Comparison of ENCODE assay signal across 11 mouse cellular contexts in genomic region chr7:96400411-96400810, GRCm38 (mm10).
DNase-seq lines count a peak whose midpoint lies in the region; ATAC-seq and TF ChIP-seq lines count a peak whose summit lies in the region.
"Had no signal": no experiment of that assay in that cellular context is flagged by ENCODE, and none has a peak within 500 bp of the region (broad histone marks: within the 10 kb centered on the region; RNA-seq: fewer than 3 reads in every experiment).

No protein-coding gene starts in this region.

- no peak overlapping the region for H3K27ac ChIP-seq in forebrain, postnatal 0 days (ENCODE audit: low read depth, low read length)
- H3K27ac ChIP-seq in intestine, embryonic 16.5 days (ENCODE audit: low read length) = no peak overlapping the region
- H3K27ac ChIP-seq: embryonic facial prominence, embryonic 15.5 days; limb, embryonic 15.5 days had no signal

- no peak for TF ChIP-seq CTCF in forebrain, postnatal 0 days (IDR thresholded peaks at IDR 0.05; ENCODE audit: low read depth)

- peak; percentile 76 for ATAC-seq in forebrain, postnatal 0 days
- no peak for ATAC-seq in intestine, embryonic 16.5 days

- no peak overlapping the region for H3K4me3 ChIP-seq in forebrain, postnatal 0 days (ENCODE audit: low read depth, low read length)
- H3K4me3 ChIP-seq in intestine, embryonic 16.5 days (ENCODE audit: low read length) = no peak overlapping the region
- H3K4me3 ChIP-seq: embryonic facial prominence, embryonic 15.5 days; limb, embryonic 15.5 days; myocyte had no signal

- DNase-seq in layer of hippocampus, adult 11-12 months (ENCODE audit: low spot score) = peak; percentile 40
- no peak for DNase-seq in layer of hippocampus, postnatal 25 days (ENCODE audit: extremely low spot score in 1 of 2, low spot score in 1 of 2)
- DNase-seq in embryo, embryonic 11 days = peak; percentile 38
- DNase-seq in forebrain, postnatal 0 days = no peak
- peak; percentile 45 to 48 for DNase-seq in layer of hippocampus, postnatal 10 days (ENCODE audit: low spot score in 2 of 2)
- DNase-seq in gastrocnemius, adult 18-20 months (ENCODE audit: low spot score) = no peak
- DNase-seq: heart, postnatal 36 days had no signal

- no peaks in the 10 kb centered on the region for H3K9me3 ChIP-seq in forebrain, postnatal 0 days (ENCODE audit: low read length)
- no peaks in the 10 kb centered on the region for H3K9me3 ChIP-seq in intestine, embryonic 16.5 days (ENCODE audit: control insufficient read depth, low read length)
- H3K9me3 ChIP-seq: embryonic facial prominence, embryonic 15.5 days; limb, embryonic 15.5 days had no signal

- no peaks in the 10 kb centered on the region for H3K36me3 ChIP-seq in forebrain, postnatal 0 days (ENCODE audit: insufficient read depth)
- H3K36me3 ChIP-seq in intestine, embryonic 16.5 days (ENCODE audit: control insufficient read depth, insufficient read depth, low read length) = no peaks in the 10 kb centered on the region
- H3K36me3 ChIP-seq: embryonic facial prominence, embryonic 15.5 days; limb, embryonic 15.5 days had no signal

- H3K27me3 ChIP-seq in forebrain, postnatal 0 days (ENCODE audit: insufficient read depth, low read length) = no peaks in the 10 kb centered on the region
- H3K27me3 ChIP-seq in intestine, embryonic 16.5 days (replicated peaks; ENCODE audit: control insufficient read depth, insufficient read depth, low read length) = no peaks in the 10 kb centered on the region
- H3K27me3 ChIP-seq: embryonic facial prominence, embryonic 15.5 days; limb, embryonic 15.5 days had no signal

- H3K9ac ChIP-seq in forebrain, postnatal 0 days = no peak overlapping the region
- H3K9ac ChIP-seq in intestine, embryonic 16.5 days (ENCODE audit: low read depth, low read length) = no peak overlapping the region
- H3K9ac ChIP-seq: embryonic facial prominence, embryonic 15.5 days; limb, embryonic 15.5 days had no signal

- H3K4me2 ChIP-seq in forebrain, postnatal 0 days (ENCODE audit: low read depth) = no peak overlapping the region
- no peak overlapping the region for H3K4me2 ChIP-seq in intestine, embryonic 16.5 days (ENCODE audit: low read depth, low read length)
- H3K4me2 ChIP-seq: embryonic facial prominence, embryonic 15.5 days; limb, embryonic 15.5 days had no signal

- H3K4me1 ChIP-seq in forebrain, postnatal 0 days (ENCODE audit: insufficient read depth) = peaks cover 5% of the 10 kb centered on the region; the same call in 1 of the 2 replicates
- H3K4me1 ChIP-seq in intestine, embryonic 16.5 days (ENCODE audit: control insufficient read depth, insufficient read depth, low read length) = no peaks in the 10 kb centered on the region
- H3K4me1 ChIP-seq: embryonic facial prominence, embryonic 15.5 days; limb, embryonic 15.5 days had no signal

- 21% methylated on average over 11 of the region's 11 CpGs for WGBS in forebrain, postnatal 0 days
- WGBS in intestine, embryonic 16.5 days = 64% methylated on average over 11 of the region's 11 CpGs

Comparison
In these comparisons a context has a peak if more than half of its experiments do, and no peak if none do; other contexts are left out.
1. DNase-seq: peak in layer of hippocampus, adult 11-12 months (single experiment), embryo, embryonic 11 days (single experiment) and layer of hippocampus, postnatal 10 days (2 of 2); none in layer of hippocampus, postnatal 25 days (0 of 2), forebrain, postnatal 0 days (single experiment) and gastrocnemius, adult 18-20 months (single experiment).